Mouse (Mus musculus): Measurements from ENCODE around the gene Ccdc14.
"Not testable (repeated sequence)": the region's sequence is repeated elsewhere in the genome, so short reads cannot be mapped to it uniquely, and the experiment has no call there.

Gene Ccdc14

DNA sequence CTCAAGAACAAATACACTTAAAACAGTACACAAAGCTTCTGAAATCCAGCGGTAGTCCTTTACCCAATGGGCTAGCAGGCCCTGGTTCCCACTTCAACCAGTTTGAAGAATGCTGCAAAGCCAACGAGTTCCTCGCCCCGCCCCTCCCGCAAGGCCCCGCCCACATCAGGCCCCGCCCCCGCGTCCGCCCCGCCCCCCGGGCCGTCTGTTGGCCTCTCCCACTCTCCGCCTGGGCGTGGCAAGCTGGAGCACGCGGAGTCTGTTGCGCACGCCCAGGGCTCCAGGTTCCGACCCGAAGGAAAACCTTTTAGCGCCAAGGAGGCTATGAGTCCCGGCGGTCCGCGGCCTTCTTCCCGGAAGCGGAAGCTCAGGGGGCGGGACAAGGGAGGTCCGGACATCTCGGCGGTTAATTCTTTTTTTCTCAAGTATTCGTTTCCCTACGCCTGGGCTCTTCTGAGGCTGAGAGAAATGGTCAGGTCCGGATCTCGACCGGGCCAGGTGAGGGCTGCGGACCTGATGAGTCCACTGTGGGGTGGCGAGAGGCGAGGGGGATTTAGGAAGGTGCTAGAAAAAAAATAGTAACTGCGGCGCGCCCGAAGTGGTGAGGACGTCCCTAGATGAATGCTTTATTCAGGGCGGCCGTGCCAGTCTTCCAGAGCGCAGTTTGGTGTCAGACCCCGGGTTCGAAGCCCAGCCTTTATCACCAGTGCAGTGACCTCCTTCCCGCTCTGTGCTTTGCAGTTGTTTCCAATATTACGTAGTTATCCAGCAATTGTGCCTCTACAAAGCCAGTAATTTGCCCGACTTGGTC lies at the start of gene Ccdc14:
Gene Ccdc14 (plus strand): TSS at position 283 of the 811 bp plus-strand sequence.
- peak; percentile 99 for DNase-seq (ENCODE audit: low read depth, low spot score)

DNA sequence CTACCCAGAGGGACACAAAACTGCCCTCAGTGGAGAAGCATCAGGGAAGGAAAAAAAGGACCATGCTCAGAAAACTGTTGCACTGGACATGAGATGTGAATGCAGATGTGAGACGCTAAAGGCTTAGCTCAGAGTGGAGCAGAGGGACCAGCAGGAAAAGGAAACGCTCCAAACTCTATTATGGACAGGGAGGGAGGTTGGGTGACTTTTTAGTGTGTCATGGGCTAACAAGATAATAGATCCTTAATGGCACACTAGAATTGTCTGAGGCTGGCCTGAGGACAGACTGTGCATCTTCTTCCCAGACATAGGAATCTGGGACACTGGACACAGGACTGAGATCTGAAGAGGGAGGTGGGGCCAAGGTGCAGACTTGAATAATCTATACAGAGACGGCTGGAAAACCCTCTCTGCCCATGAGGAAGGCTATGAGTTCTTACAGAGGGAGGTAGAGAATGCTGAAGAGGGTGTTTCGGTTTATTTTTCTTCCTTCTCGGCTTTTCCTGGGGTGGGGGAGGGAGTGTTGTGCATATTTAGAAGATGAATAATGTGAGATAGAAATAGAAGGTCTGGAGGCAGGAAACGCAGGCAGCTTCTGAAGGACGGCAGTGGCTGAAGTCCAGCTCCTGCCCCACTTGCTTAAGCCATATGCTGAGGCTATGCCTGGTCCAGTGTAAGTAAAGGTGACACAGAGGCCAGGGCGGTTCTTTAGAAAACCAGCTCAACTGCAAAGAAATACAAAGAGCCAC lies 46.7 kb upstream of the Ccdc14 start:
- no peak for DNase-seq (ENCODE audit: low read depth, low spot score)

DNA sequence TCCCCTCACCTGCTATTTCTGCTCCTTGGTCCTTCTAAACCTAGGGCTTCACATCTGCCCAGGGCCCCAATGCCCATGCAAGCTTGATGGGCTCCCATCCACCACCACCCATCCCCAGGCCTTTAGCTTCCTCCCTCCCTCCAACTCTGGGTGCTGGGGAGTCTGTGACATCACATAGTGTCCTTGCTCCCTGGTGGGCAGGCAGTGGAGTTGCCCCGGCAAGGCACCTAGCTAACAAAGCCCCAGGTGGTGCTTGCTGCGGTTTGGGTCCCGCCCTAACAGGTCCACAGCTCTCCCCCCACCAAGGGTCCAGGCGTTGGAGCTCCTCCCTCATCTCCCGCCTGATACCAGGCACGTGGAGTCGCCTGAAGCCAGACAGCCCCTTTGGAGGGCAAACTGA lies 40.8 kb upstream of the Ccdc14 start, which contains the start of gene Ropn1:
Gene Ropn1 (plus strand): TSS at position 301 of the 400 bp plus-strand sequence.
- no peak for DNase-seq (ENCODE audit: low read depth, low spot score)

DNA sequence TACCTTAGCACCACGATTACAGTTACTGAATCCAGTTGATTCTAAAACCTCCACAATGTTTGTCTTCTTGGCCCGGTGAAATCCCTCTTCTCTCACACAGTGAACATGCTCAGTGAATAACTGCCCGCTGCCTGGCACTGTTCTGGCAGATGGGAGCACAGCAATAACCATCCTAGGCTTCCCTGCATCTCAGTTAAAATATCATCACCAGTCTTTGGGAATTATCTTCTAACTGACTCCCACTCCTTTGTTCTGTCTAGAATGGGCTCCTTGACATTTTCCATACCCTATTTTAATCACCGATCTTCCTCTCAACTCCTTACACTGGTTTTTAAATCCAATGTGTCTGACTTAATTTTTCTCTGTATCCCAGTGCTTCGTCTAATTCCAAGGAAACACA lies 37.4 kb upstream of the Ccdc14 start:
- DNase-seq (ENCODE audit: low read depth, low spot score) = no peak

DNA sequence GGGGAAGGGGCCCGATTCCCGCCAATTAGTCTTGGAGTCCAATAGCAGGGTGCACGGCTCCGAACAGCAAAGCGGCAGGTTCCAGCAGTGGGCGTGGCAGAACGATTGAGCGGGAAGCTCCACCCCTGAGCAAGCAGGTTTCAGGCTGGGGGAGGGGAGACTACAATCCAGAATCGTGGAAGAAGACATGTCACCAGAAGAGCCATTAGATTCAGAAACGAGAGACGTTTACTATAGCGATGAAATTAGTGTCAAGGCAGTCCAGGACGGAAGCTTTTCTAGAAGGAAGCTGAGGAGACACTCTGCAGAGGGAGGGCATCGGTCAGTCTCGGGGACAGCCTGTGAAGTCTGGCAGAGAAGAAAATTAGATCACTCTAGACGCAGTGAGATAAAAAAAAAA lies 32.9 kb upstream of the Ccdc14 start:
- peak; percentile 62 for DNase-seq (ENCODE audit: low read depth, low spot score)

DNA sequence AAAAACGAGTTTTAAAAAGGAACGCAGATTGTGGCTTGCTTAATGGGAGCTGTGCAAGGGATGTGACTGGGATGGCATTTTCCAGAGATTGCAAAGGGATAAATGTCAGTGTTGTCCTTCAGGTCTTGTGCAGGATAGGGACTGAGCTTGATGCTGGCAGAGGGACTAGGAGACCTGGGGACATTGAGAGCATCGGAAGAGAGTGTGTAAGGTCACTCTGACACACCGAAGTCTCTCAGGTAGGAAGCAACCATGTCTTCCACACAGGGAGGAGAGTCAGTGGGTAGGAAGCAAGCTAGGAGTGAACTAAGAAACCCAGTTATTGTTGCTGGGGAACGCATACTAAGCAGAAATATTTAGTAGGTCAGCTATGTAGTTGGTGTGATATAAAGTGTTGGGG lies 32.4 kb upstream of the Ccdc14 start:
- no peak for DNase-seq (ENCODE audit: low read depth, low spot score)

DNA sequence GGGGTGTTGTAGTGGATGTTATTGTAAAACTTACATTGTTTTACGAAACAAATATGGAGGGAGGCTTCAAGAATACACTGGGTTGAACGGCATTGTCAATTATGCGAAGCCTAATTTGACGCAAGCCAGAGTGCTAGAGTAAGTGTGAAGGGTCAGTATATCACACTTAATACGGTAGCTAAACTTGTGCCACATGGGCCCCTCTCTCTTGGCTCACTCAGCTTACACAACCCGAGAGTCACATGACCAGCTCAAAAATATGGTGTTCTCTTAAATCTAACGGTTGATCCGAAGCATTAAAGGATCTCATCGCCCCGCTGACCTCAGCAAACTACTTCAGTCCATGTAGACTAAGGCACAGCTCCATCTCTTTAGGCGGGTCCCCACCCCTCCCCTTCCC lies 32.0 kb upstream of the Ccdc14 start:
- no peak for DNase-seq (ENCODE audit: low read depth, low spot score)

DNA sequence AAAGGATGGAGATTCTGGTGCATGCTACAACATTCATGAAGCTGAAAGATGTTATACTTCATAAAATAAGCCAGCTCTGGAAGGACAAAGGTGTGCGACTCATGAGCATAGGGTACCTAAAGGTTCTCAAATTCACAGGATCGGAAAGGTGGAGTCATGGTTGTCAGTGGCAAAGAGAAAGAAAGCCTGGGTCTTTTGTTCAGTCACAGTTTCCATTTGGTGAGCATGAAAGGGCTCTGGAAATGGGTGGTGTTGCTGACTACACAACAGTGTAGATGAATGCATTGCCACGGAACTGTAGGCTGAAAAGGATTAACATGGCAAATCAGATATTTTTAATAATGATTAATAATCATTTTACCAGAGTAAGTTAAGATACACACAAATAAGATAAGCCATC lies 25.9 kb upstream of the Ccdc14 start:
- no peak for DNase-seq (ENCODE audit: low read depth, low spot score)

DNA sequence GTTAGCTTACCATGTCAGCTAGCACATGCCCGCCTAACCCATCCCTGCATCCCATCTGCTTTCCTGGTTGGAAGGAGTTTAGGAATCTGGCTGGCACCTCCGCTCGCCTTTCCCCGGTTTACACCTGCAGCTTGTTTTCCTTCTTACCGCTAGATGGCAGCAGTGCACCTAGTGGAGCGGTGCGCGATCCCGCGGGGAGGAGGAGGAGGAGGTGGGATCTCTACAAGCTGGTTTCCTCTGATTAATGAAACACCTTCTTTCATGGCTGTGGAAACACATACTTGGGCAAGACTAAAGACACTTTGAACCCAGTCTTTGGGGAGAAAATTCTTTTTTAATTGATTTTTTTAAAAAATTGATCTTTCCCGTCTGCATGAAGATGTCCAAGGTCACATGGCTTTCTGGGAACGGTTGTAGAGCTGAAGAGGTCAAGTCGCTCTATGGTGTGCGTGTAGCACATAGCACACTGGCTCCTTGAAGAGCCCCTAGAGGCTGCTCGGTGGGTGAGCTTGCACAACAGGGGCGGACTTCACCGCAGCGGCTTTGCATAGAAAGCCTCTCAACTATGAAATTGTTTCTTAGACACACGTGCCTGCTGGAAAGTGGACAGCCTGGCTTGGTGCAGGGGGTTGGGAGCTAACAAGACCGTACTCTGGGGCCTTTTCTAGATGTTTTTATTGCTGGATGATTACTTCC lies 23.2 kb upstream of the Ccdc14 start:
- peak; percentile 89 for DNase-seq (ENCODE audit: low read depth, low spot score)

DNA sequence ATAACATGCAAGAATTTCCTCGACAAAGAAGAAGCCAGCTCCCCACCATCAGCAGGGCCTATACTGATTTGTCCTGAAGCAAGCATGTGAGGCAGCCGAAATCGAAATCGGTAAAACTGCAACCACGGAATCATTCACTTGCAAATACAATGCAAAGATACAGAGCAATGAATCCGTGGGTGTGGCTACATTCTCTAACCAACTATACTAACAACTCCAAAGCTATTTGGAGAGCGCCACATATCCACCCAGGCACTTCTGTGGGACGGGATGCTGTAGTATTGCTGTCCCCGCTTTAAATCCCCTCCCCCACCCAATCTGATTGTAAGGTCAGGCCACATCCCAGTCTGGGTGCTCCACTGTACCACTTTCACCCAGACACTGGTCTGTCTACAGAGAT lies 22.1 kb upstream of the Ccdc14 start:
- DNase-seq (ENCODE audit: low read depth, low spot score) = peak; percentile 91

DNA sequence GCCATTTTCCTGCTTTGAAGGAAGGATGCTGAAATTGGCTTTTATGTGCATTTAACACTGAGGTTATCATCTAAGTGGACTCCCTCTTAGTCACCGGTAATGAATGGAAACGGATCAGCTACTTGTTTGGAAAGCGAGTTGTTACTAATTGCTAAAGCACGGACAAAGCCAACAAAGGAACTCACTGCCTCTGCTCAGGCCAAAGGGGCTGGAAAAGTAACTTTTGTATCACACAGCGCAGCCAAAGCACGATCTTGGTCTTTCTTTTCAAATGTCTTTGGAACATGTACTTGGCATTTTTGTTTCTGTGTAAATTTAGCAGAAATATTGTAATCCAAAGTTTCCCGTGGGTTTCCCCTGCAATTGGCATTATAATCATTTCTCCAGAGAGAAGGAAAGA lies 18.4 kb upstream of the Ccdc14 start:
- no peak for DNase-seq (ENCODE audit: low read depth, low spot score)

DNA sequence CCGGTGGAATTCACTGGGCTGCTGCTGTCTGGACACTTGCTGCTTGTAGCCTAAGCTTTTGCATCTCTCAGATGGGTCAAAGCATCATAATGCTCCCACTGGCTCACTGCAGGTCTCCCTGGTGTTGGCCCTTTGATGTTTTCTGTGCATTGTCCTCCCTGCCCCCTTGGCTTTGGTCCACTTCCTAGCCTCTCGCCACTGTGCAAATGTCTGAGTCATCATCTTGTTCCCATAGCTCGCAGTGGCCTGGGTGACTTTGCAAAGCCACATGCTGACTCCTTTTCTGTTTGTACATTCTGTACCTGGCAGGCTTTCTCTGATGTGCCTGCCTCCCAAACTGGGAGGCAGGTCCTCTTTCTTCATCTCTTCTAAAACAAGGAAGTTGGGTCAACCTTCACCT lies 17.6 kb upstream of the Ccdc14 start:
- DNase-seq (ENCODE audit: low read depth, low spot score) = no peak

DNA sequence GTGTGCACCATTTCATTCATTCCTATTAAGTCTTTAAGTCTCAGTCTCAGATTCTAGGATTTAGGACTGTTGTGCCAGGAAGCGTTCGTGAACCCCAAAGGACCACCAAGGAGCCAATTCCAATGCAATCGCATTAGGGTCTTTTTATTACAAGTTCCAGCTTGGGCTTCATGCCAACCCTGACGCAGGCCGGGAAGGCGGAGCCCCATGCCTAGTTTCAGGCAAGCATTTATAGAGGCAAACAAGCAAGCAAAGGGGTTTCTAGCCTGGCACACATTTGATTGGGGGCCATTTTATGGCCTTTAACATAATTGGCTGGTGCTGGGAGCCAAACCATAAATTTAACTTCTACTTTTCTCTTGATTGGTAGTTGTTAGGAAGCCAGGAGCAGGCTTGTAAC lies 16.1 kb upstream of the Ccdc14 start:
- DNase-seq (ENCODE audit: low read depth, low spot score) = no peak

DNA sequence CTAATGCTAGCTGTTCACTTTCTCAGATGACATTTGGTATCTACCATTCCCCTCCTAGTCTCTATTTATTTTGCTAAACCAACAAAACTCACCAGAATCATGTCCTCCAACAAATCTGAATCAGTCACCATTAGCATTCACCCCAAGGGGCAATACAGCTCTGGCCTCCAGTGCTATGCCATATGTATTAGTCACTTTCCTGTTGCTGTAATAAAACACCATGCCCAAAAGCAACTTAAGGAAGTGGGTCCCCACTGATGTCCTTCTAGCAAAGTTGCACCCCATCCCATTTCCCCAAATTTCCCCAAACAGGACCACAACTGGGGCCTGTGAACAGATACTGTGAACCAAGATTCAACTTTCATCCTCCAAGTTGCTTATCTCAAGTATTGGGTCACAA lies 8.6 kb upstream of the Ccdc14 start:
- no peak for DNase-seq (ENCODE audit: low read depth, low spot score)

DNA sequence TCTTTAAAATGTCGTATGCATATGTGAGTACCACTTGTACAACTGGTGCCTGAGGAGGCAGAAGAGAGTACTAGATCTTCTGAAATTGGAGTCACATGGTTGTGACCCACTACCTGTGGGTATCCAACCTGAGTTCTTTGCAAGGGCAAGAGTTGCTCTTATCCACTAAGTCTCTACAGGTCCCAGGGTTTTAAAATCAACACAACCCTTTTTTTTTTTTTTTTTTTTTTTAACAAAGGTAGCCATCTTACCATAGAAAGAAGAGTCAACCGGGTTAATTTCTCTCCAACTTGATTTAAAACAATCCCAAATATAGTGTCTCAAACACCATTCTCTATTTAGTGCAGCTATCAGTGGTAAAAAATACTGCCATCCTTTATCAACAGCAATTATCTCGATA lies 537 bp upstream of the Ccdc14 start:
- no peak for DNase-seq (ENCODE audit: low read depth, low spot score)

DNA sequence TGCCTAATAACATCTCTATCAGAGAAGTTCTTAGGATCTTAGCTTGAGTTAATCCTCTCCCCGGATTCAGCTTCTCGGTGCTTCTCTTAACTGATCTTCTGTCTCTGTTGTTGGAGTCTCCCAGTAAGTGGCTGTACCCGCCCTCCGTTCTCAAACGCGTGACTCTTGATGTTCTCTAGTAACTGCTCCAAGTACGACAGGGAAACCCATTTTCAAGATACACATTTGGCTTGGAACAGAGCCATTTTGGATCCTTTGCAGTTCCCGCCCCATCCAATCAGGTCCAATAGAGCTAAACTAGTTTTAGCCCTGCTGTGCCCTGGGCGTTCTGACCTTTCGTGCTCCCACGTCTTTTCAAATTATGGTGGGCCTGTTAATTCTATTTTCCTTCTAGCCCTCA lies 740 bp downstream of the Ccdc14 start:
- DNase-seq (ENCODE audit: low read depth, low spot score) = peak; percentile 50

DNA sequence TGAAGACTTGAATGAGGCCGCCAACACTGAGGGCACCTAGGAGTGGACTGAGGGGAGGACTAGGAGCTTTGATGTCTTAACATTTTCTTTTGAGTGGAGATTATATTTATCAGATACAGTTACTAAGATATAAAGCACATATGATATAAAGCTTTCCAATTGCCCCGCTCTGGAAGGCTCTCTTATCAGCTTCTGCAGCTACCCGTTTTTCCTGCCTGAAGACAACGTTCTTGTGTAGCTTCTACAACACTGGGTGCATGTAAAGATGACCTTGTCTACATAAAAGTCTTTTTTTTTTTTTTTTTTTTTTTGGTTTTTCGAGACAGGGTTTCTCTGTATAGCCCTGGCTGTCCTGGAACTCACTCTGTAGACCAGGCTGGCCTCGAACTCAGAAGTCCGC lies 4.1 kb downstream of the Ccdc14 start:
- DNase-seq (ENCODE audit: low read depth, low spot score) = no peak

DNA sequence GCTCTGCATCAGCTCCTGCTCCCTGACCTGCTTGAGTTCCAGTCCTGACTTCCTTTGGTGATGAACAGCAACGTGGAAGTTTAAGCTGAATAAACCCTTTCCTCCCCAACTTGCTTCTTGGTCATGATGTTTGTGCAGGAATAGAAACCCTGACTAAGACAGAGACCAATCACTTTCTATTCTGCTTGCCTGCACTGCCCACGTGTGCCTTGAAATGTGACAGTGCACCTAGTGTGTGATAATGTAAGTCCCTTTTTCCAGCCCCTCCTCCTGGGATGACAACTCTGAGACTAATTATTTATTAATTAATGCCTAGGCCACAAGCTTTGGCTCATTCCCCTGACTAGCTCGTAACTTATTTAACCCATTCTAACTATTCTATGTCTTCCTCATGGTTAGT lies 8.3 kb downstream of the Ccdc14 start:
- not testable (repeated sequence) for DNase-seq (ENCODE audit: low read depth, low spot score)

DNA sequence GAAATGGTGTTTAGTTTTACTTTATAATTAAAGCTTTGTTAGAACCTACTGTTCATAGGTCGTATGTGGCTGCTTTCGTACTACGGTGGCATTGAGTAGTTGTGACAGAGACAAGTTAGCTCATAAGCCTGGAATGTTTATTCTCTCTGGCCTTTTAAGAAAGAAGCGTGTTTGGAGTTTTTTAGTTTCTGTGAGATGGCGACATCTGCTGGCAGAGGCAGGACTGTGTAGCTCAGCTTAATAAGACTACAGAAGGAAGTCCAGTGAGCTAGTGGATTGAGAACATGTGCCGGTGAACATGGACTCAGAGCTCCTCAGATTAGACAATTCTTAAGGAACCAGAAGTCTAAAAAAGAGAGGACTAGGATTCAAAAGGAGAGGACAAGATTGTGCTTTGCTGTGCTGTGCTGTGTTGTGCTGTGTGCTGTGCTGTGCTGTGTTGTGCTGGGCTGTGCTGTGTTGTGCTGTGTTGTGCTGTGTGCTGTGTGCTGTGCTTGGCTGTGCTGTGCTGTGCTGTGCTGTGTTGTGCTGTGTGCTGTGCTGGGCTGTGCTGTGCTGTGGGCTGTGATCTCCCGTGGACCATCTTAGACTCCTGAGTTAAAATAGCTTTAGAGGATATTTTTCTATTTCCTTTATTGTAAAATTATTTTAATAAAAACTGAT lies 9.9 kb downstream of the Ccdc14 start:
- peak; percentile 82 for DNase-seq (ENCODE audit: low read depth, low spot score)

DNA sequence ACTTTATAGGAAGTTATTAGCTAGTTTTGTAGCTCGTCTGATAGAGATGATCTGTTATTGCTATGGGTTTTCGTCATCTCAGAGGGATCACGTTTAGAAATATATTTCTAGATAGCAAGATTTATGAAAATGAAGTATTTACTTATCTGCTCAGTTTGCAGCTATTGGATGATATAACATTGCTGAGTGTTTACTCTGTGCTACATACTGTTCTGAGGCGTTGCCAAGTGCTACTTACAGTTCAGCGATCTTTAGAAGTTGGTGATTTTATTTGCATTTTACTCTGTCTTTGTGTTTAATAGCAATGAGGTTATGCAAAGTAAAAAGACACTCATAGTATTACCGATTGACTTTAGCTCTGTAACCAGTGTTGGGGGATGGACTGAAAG lies 10.4 kb downstream of the Ccdc14 start:
- no peak for DNase-seq (ENCODE audit: low read depth, low spot score)

DNA sequence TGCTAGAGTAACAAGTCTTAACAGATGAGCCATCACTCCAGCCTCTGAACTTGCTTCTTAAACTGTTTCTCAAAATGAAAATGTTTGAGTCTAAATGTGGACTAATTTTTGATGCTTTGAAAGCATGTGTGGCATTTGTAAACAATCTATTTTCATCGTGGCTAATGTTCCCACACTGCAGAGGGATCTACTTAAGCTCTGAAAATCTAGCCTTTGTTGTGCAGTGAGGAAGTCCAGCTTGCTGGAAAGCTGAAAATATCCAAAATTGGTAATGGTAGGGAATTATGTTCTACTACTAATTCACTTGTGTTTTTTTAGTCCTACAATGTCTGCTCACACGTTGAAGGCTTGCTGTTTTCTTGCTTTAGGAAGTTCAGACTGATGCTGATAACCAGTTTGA lies 15.6 kb downstream of the Ccdc14 start:
- DNase-seq (ENCODE audit: low read depth, low spot score) = no peak

DNA sequence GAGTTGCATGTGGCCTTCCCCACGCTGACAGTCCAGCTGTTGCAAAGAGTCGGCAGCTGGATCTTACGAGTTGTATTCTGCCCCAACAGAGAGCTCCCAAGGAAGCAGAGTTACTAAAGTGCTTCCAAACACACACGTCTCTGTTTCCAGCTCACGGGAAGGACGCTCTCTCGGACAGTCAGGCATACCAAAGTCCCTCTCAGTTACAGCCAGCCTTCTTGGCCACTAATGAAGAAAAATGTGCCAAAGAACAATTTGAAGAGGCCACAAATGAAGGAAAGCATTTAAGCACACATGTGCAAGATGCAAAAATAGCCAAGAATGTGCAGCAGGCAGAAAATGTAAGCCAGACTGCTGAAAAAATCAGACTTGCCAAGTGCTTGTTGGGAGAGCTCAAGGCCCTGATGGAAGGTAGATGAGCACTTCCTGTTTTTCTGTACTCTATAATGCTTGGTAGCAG lies 16.1 kb downstream of the Ccdc14 start:
- DNase-seq (ENCODE audit: low read depth, low spot score) = no peak

Measured in ZHBTc4 (cell line).